Mouse (Mus musculus): ENCODE results near the gene Adgrl3.
"Not testable (repeated sequence)": the region's sequence is repeated elsewhere in the genome, so short reads cannot be mapped to it uniquely, and the experiment has no call there.

- not testable (repeated sequence) for TF ChIP-seq USF1 (IDR thresholded peaks at IDR 0.05; ENCODE audit: low read depth); POLR2A (IDR thresholded peaks at IDR 0.05; ENCODE audit: insufficient read length, low read depth); TCF3 (IDR thresholded peaks at IDR 0.05; ENCODE audit: insufficient read length, low read depth); TCF12 (IDR thresholded peaks at IDR 0.05; ENCODE audit: insufficient read depth, poor library complexity, severe bottlenecking); E2F4 (IDR thresholded peaks at IDR 0.05; ENCODE audit: insufficient read depth); MAX (IDR thresholded peaks at IDR 0.05; ENCODE audit: low read depth); MYOG (IDR thresholded peaks at IDR 0.05; ENCODE audit: control insufficient read depth in 1 of 3, insufficient read depth in 1 of 3, insufficient read length in 2 of 3, low read depth in 2 of 3); REST (IDR thresholded peaks at IDR 0.05; ENCODE audit: insufficient read depth, insufficient read length); MYOD1 (IDR thresholded peaks at IDR 0.05; ENCODE audit: control insufficient read depth in 1 of 3, insufficient read length in 2 of 3, low read depth in 2 of 3); POLR2AphosphoS2 (IDR thresholded peaks at IDR 0.05; ENCODE audit: insufficient read length, low read depth); SRF (IDR thresholded peaks at IDR 0.05; ENCODE audit: control insufficient read depth, insufficient read length, low read depth); CEBPB (IDR thresholded peaks at IDR 0.05; ENCODE audit: insufficient read depth, poor library complexity, severe bottlenecking)
These were observed 535.2 kb downstream of the Adgrl3 start for GRCm38 (mm10) chr5:81555149-81555548.
